In genomic region chrX:102036866-102037361, GRCm38 (mm10) we compare ENCODE assay signal across 12 mouse cellular contexts. TPM values are rescaled to one million over a fixed set of nuclear protein-coding genes. Genes with fewer than 3 reads are reported as not detected.
A peak's percentile ranks its signal among the peaks of the same experiment; 100 is the strongest.
DNase-seq lines count a peak whose midpoint lies in the region; ATAC-seq and TF ChIP-seq lines count a peak whose summit lies in the region.
"Had no signal": no experiment of that assay in that cellular context is flagged by ENCODE, and none has a peak within 500 bp of the region (broad histone marks: within the 10 kb centered on the region; RNA-seq: fewer than 3 reads in every experiment).

No protein-coding gene starts in this region.

- WGBS in spleen, adult 2 months: 43% methylated on average over 3 of the region's 3 CpGs
- 45% methylated on average over 3 of the region's 3 CpGs for WGBS in liver, embryonic 16.5 days (ENCODE audit: insufficient replicate concordance)

- peak; percentile 26 for DNase-seq in CD4-positive, CD25-positive, alpha-beta regulatory T cell, adult 2 months (ENCODE audit: low read depth, low spot score)
- no peak for DNase-seq in spleen, adult 2 months (ENCODE audit: low read depth in 1 of 2, low spot score in 2 of 2)
- no peak for DNase-seq in spleen, adult 12 weeks (ENCODE audit: low spot score)
- peak; percentile 1 for DNase-seq in splenic B cell, adult 2 months (ENCODE audit: low read depth, low spot score)
- no peak for DNase-seq in adrenal gland, adult 8-10 months
- no peak for DNase-seq in thymus, postnatal 25 days

- no peak overlapping the region for H3K4me3 ChIP-seq in spleen, adult 2 months (ENCODE audit: extremely low read depth, insufficient read depth, insufficient read length)
- no peak overlapping the region for H3K4me3 ChIP-seq in liver, embryonic 16.5 days (ENCODE audit: low read depth, low read length)
- H3K4me3 ChIP-seq: erythroblast, embryonic 14.5 days; midbrain, embryonic 13.5 days had no signal

- H3K4me2 ChIP-seq in liver, embryonic 16.5 days (ENCODE audit: low read depth, low read length): no peak overlapping the region
- H3K4me2 ChIP-seq: hindbrain, embryonic 14.5 days; midbrain, embryonic 13.5 days had no signal

- no peak for TF ChIP-seq CTCF in spleen, adult 2 months (IDR thresholded peaks at IDR 0.05; ENCODE audit: extremely low read depth, insufficient read depth, insufficient read length, insufficient replicate concordance)

- no peak overlapping the region for H3K9ac ChIP-seq in liver, embryonic 16.5 days (ENCODE audit: low read depth, low read length)
- H3K9ac ChIP-seq: hindbrain, embryonic 14.5 days; midbrain, embryonic 13.5 days had no signal

- no peaks in the 10 kb centered on the region for H3K9me3 ChIP-seq in liver, embryonic 16.5 days (replicated peaks; ENCODE audit: control insufficient read depth, low read length)
- H3K9me3 ChIP-seq: midbrain, embryonic 13.5 days had no signal

- H3K27ac ChIP-seq in spleen, adult 2 months (ENCODE audit: insufficient read depth, low read length): peak overlapping the region; percentile 68
- peak overlapping the region; percentile 33 for H3K27ac ChIP-seq in liver, embryonic 16.5 days (ENCODE audit: low read length)
- H3K27ac ChIP-seq: hindbrain, embryonic 14.5 days; midbrain, embryonic 13.5 days had no signal

- no peaks in the 10 kb centered on the region for H3K27me3 ChIP-seq in spleen, adult 2 months (ENCODE audit: control insufficient read depth, insufficient read depth, low read length)
- no peaks in the 10 kb centered on the region for H3K27me3 ChIP-seq in liver, embryonic 16.5 days (ENCODE audit: control insufficient read depth, insufficient read depth, low read depth, low read length)
- H3K27me3 ChIP-seq in splenic B cell, adult 2 months (ENCODE audit: control insufficient read depth, insufficient read depth, low read length, poor library complexity, severe bottlenecking): no peaks in the 10 kb centered on the region
- H3K27me3 ChIP-seq: Patski had no signal

- no peak for TF ChIP-seq POLR2A in spleen, adult 2 months (IDR thresholded peaks at IDR 0.05; ENCODE audit: low read depth, low read length)

- peaks cover 7% of the 10 kb centered on the region; the same call in 1 of the 2 replicates for H3K4me1 ChIP-seq in spleen, adult 2 months (ENCODE audit: control insufficient read depth, insufficient read depth, insufficient read length)
- no peaks in the 10 kb centered on the region; the same call in 1 of the 2 replicates for H3K4me1 ChIP-seq in liver, embryonic 16.5 days (ENCODE audit: control insufficient read depth, low read depth, low read length)

- ATAC-seq in CD4-positive, CD25-positive, alpha-beta regulatory T cell, adult 4 months: no peak
- ATAC-seq in liver, embryonic 16.5 days (ENCODE audit: low read depth): peak; percentile 24; the same call in 1 of the 2 replicates
- ATAC-seq: midbrain, embryonic 13.5 days had no signal

- H3K36me3 ChIP-seq in spleen, adult 2 months (ENCODE audit: control insufficient read depth, insufficient read depth, low read length): no peaks in the 10 kb centered on the region
- no peaks in the 10 kb centered on the region for H3K36me3 ChIP-seq in liver, embryonic 16.5 days (ENCODE audit: control insufficient read depth, insufficient read depth)
- H3K36me3 ChIP-seq in splenic B cell, adult 2 months (ENCODE audit: control insufficient read depth, insufficient read depth, low read length, poor library complexity, severe bottlenecking): no peaks in the 10 kb centered on the region
- H3K36me3 ChIP-seq: midbrain, embryonic 13.5 days had no signal

RNA-seq across cellular contexts. Expression of gene Rtl5, which starts 34.2 kb away (rescaled TPM):
- polyA plus RNA-seq in CD4-positive, CD25-positive, alpha-beta regulatory T cell, adult 4 months (2017; shearing (Covaris generic)): 1 to 10 TPM in 1 of 2 experiments, under 1 TPM in 1; 0.50 to 2.3 TPM
- 4.1 and 5.5 TPM in 2 replicates for polyA plus RNA-seq in spleen, adult 2 months (2012; rRNA removed)
- 0.13 and 0.18 TPM in 2 replicates for polyA plus RNA-seq in liver, embryonic 16.5 days (2015; fragmentation: Nextera tagmentation; extraction: Ambion mirVana)
- 10 to 100 TPM in 2 of 4 experiments, 1 to 10 TPM in 2; 7.8 to 15.2 (median 11.5) TPM for total RNA-seq in adrenal gland, adult 8-10 months (2022)

Comparison
In these comparisons a context has a peak if more than half of its experiments do, and no peak if none do; other contexts are left out.
1. DNase-seq: peak in CD4-positive, CD25-positive, alpha-beta regulatory T cell, adult 2 months (single experiment) and splenic B cell, adult 2 months (single experiment); none in spleen, adult 2 months (0 of 2), spleen, adult 12 weeks (single experiment), adrenal gland, adult 8-10 months (single experiment) and thymus, postnatal 25 days (single experiment).